Mouse (Mus musculus): ENCODE data around the gene Olfr467.

DNA sequence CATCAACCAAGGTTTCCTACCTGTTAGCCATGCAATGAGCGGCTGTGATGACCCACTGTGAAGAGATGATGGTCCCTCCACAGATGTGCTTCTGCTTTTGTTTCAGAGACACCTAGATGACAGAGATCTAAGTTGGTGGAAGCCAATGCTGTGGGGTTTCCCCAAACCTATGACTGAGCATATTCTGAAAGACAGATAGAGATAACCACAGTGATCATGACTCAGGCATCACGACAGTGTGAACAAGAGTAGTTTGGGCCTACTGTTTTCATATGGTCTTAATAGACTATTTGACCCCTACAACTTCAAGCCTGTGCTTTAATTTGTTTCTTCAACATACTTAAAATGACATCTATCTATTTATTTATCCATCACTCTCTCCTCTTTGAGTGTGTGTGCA lies 15.6 kb upstream of the Olfr467 start:
- TF ChIP-seq CTCF (IDR thresholded peaks at IDR 0.05; ENCODE audit: low read depth, low read length) (no peak), GATA1 (IDR thresholded peaks at IDR 0.05; ENCODE audit: borderline replicate concordance, low read length) (no peak), TAL1 (conservative IDR thresholded peaks at IDR 0.05; ENCODE audit: low read depth, low read length) (no peak), GATA2 (IDR thresholded peaks at IDR 0.05; ENCODE audit: borderline replicate concordance, low read depth, low read length) (no peak)
